Mouse (Mus musculus) urinary bladder, postnatal 4 days (tissue): ENCODE results near the gene Ajap1.

ENCODE experiments used
- DNase-seq, 2 experiments: peaks; one replicate each; pipeline ENCODE4 v3.0.0; 2021 to 2022; ENCODE audit warnings: low spot score in 2 of 2

Ajap1 gene

GRCm38 (mm10) chr4:153453496-153453895, 29.1 kb downstream of the Ajap1 start:
- no peak for DNase-seq

DNA sequence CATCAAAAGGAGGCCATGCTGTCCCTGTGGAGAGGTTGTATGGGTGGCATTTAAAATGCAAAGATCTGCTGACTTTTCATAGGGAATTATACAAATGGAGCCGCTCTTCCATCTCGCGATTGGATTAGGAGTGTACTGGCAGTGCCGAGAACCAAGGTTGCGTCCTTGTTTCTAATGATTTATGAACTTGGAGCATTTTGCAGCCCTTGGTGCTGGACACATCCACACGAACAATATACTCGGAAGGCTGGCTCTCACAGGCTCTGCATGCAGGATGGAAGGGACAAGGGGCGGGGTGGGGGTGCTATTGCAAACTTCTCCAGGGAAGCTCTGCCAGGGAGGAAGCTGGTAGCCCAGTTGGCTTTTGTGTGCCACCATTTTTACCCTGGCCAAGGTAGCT, 31.1 kb downstream of the Ajap1 start:
- no peak for DNase-seq

DNA sequence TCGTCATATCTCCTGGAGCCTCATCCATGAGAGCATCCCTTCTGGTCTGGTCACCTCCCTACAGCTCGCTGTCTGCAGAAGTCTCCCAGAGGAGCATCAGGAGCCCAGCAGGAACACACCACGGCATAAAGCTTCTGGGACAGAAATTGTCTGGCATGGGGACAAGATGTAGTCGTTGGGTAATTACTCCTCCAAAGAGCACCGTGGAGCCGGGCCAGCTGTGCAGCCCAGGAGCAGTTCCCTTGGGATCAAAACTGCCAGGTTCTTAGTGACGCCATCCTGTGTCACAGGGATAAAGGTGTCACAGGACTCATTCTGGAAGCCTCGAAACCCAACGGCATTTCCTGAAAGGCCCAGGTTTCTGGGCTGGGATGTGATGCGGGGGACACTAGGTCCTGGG, 40.1 kb downstream of the Ajap1 start:
- no peak for DNase-seq

DNA sequence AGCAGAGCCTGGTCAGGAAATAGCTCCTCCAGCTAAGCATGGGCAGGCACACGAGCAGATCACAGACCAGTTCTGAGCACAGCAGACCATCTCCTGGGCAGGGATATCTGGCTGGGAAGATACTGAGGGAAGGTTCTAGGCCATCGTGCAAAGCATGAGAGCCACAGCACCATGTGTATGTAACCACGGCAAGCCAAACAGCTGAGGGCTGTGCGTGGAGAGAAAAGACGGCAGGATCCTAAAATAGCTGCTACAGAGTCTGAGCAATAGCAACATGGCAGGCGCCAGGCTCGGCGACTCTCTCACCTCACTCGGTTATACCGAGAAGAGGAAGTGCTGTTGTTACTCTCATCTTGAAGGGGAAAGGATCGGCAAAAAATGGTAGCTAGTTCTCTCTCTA, 42.7 kb downstream of the Ajap1 start:
- no peak for DNase-seq

GRCm38 (mm10) chr4:153439031-153439430, 43.6 kb downstream of the Ajap1 start:
- no peak for DNase-seq

GRCm38 (mm10) chr4:153437196-153437595, 45.4 kb downstream of the Ajap1 start:
- no peak for DNase-seq

- DNase-seq: no peak
Observed at GRCm38 (mm10) chr4:153435917-153436316, 46.7 kb downstream of the Ajap1 start.

GRCm38 (mm10) chr4:153429971-153430370, 52.6 kb downstream of the Ajap1 start:
- DNase-seq: no peak

DNA sequence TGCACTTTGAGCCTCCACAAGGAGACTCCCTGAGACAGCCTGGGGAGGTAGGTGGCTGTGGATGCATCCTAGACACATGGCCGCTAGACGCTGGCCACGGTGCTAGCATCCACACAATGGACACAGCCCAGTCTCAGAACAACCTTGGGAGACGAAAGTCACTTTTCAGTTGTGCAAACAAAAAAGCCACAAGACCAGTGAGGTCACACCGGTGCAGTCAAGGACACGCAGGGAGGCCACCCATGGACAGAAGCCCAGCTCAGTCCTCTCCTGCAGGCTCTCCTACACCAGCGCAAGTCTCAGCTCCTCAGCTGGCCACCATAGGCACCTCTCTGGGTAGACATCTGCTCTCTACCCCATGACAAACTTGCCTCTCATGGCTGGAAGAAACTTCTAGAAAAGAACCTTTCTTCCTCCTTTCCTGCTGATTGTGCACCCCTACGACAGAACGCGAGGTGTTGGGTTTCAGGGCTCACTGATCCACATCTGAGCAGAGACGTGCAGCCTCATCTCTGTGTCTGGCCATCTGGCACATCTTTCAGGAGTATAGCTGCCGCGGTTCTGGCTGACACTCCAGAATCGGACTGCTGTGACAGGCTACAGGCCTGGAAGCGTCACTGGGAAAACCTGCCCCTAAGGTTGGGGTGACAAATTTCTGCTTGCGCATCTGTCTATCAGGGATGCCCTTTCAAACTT, 56.5 kb downstream of the Ajap1 start:
- no peak for DNase-seq

GRCm38 (mm10) chr4:153424324-153424723, 58.3 kb downstream of the Ajap1 start:
- no peak for DNase-seq

DNA sequence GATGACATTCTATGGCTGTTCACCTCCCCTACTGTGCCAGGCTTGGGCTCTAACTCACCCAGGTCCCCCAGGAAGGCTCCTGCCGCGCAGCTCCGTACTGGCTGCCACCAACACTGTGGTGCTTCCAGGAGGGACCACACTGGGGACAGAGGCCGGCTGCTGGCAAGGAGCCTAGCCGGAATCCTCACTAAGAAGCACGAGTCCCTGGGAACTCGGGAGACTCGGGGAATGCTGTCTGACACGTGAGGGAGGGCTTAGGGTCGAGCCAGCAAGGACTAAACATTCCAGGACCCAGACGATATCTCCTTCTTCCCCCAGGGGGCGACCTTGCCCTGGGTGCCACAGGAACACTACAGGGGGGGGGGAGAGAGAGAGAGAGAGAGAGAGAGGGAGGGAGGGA, 64.7 kb downstream of the Ajap1 start:
- no peak for DNase-seq

DNA sequence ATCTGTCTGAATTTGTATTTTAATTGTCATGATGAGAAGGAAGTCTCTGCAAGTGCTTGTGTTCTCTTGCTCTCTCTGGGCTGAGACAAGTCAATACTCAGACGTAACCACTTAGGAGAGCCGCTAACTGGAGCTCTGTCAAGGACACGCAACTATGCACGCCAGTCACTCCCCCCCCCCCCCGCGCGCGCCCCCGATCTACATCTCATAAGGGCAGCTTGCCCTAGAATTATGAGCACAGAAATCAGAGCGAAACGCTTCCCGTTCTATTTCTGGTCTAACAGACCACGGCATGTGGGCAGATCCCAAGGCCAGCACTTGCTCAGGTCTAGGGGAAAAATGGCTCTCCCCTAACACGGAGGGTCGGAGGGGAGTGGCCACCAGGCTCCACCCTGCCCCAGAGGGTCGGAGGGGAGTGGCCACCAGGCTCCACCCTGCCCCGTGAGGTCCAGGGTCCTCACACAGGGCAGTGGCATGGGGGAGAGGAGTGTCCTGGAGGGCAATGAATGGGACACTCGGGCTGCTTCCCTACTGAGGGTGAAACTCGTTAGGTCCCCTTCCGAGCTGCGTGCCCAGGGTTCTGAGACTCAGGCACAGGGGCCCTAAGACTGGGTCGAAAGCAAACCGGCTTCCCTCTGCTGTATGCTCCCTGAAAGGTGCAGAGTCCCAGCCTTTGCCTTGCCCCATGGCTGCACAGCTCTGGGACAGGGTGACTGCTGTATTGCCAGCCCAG, 65.3 kb downstream of the Ajap1 start:
- no peak for DNase-seq

- no peak for DNase-seq
Observed at GRCm38 (mm10) chr4:153416111-153416510, 66.5 kb downstream of the Ajap1 start.

DNA sequence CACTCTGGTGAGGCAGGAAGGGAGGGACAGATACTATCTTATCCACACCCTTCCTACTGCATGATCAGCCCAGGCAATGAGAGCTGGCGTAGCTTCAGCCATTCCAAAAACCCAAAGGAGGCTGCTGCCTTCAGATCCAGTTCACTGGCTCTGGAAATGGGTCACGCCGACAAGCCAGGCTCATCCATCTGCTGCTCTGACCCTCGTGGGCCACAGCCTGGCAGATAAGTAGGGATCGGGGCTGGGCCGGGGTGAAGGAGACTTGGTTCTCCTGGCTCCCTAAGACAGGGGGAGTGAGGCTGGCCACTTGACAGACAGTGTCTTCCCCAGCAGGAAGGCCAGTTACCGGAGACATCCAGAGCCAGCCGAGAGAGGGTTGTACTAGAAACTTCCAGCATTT, 84.2 kb downstream of the Ajap1 start:
- no peak for DNase-seq

DNA sequence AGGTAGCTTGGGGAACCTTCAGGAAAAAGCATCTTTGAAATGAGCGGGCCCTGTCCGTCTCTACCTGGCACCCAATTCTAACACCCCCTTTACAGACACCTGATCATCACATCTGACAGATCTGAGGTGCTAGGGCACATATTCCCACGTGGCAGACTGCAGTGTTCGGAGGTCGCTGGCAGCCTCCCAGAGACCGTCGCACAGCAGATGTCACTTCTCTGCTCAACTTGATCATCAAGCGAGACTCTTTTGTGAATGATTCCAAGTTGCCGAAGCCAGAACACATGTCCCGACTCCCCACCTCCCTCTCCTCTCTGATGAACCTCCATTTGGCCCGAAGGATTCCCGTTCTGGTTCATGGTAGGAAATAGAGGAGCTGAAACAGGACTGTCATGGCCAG, 95.1 kb downstream of the Ajap1 start:
- no peak for DNase-seq

- DNase-seq: no peak
Observed at GRCm38 (mm10) chr4:153381433-153381832, 101.2 kb downstream of the Ajap1 start.

- no peak for DNase-seq
Observed at GRCm38 (mm10) chr4:153380885-153381284, 101.7 kb downstream of the Ajap1 start.

- DNase-seq: no peak
Observed at GRCm38 (mm10) chr4:153377981-153378380, 104.6 kb downstream of the Ajap1 start.

DNA sequence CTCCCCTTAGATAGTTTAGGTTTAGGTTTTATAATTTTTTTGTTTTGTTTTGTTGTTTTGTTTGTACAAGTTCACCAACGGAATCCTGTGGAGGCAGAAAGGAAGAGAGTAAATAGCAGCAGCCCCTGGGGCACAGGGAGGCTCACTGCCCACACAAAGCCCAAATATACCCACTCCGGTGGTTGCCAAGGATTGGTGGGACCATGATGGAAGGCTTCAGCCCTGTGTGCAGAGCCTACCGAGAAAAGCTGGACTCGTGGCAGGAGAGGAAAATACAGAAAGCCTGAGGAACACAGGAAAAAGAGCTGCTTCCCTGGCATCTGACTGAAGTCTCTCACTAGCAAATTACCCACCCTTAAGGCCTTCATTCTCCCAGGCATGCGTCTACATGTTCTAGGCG, 108.4 kb downstream of the Ajap1 start:
- no peak for DNase-seq

GRCm38 (mm10) chr4:153373125-153373524, 109.5 kb downstream of the Ajap1 start:
- DNase-seq: no peak

DNA sequence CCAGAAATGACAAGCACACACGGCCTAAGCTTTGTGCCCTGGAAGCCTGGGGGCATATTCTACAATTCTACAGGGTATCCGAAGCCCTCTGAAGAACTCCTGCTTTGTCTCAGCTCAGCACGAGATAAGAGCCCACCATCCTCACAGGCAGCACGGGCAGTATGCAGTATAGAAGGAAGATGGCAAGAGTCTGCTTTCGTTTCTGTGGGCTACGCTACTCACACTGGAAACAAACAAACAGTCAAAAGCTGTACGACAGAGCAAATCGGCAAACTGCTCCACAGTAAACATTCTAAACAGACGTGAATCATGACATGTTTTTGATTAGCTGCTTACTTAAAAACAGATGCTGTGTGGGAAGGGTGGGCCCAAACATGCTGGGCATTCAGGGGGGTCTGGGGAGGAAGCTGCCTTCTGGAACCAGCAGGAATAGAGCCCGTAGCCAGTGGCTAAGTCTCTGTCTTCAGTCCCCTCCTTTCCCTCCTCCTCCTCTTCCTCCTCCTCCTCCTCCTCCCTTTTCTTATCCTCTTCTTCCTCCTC, 113.9 kb downstream of the Ajap1 start:
- DNase-seq: no peak

DNA sequence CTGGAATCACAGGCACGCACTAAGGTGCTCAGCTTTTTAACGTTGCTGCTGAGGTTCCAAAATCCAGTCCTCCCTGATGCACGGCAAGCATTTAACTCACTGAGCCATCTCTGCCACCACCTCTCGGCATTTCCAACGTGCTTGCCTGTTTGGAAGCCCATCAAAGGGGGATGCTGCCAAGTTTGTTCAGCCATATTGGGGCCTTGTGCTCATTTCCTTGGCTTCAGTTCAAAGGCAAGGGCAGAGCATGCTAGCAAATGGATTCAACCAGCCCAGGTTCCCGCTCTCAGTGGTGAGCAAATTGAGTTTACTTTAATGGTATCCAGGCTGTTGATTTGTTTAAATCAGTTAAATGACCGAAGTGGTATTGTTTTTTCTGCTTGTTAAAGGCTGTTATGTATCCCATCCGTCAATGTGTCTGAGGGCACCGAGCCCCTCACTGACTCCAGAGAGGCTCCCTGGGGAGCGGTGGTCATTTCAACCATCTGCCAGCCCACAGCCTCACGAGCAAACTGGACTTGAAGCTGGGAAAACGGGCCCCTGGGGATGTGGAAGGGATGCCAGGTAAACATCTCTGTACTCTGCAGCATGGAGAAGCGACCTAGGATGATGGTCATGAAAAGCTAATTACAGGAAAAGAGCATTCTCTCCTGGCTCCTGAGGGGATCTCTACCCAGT, 121.6 kb downstream of the Ajap1 start:
- no peak for DNase-seq

DNA sequence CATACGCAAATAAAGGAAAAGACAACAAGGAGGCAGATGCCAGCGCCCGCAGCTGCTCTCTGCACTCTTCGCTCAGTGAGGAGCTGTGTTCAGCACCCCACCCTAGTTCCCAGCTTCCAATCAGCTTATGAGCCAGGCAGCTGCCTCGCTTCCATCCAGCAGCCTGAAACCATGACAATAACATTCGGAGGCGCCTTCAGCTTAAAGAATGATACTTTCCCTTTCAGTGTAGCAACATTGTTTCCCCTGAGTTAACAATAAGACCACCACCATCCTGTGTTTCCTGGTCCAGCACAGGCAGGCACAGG, 124.4 kb downstream of the Ajap1 start:
- no peak for DNase-seq
